In genomic region chr2:177821952-177822351, GRCm38 (mm10) we compare ENCODE assay signal across 7 mouse cellular contexts. TPM values are rescaled to one million over a fixed set of nuclear protein-coding genes. Genes with fewer than 3 reads are reported as not detected.
DNase-seq lines count a peak whose midpoint lies in the region; ATAC-seq and TF ChIP-seq lines count a peak whose summit lies in the region.
"Not testable (repeated sequence)": the region's sequence is repeated elsewhere in the genome, so short reads cannot be mapped to it uniquely, and the experiment has no call there.

No protein-coding gene starts in this region.

- H3K4me2 ChIP-seq in kidney, postnatal 0 days (ENCODE audit: low read length); lung, postnatal 0 days (replicated peaks; ENCODE audit: low read depth, low read length): not testable (repeated sequence)

- WGBS in kidney, postnatal 0 days = 70% methylated on average over 1 of the region's 5 CpGs
- WGBS in lung, postnatal 0 days = 60% methylated on average over 1 of the region's 5 CpGs

- not testable (repeated sequence) for TF ChIP-seq EP300 in lung, postnatal 0 days (IDR thresholded peaks at IDR 0.05)

- peak; percentile 57 for DNase-seq in adrenal gland, adult 2 months
- peak; percentile 28 to 42 for DNase-seq in cerebellum, postnatal 10 days
- peak; percentile 44 to 77 for DNase-seq in heart, adult 18-20 months
- not testable (repeated sequence) for DNase-seq in kidney, postnatal 0 days (ENCODE audit: low spot score); lung, postnatal 0 days (ENCODE audit: low spot score)
- peak in 1 of 2 experiments; percentile 44 for DNase-seq in layer of hippocampus, adult 2 months (ENCODE audit: low spot score in 2 of 2)
- DNase-seq in right cerebral cortex, adult 18-20 months = peak; percentile 45

- TF ChIP-seq CTCF in kidney, postnatal 0 days (IDR thresholded peaks at IDR 0.05; ENCODE audit: low read depth) = peak; percentile 11; the same call in 1 of the 2 replicates
- TF ChIP-seq CTCF in layer of hippocampus, adult 2 months (conservative IDR thresholded peaks at IDR 0.05) = peak; percentile 45
- TF ChIP-seq CTCF in lung, postnatal 0 days (IDR thresholded peaks at IDR 0.05) = peak; percentile 16; the same call in 1 of the 2 replicates

- not testable (repeated sequence) for H3K27ac ChIP-seq in kidney, postnatal 0 days; layer of hippocampus, adult 2 months; lung, postnatal 0 days (ENCODE audit: low read length)

- not testable (repeated sequence) for H3K27me3 ChIP-seq in kidney, postnatal 0 days (ENCODE audit: insufficient read depth, low read length); lung, postnatal 0 days (replicated peaks; ENCODE audit: insufficient read depth, low read length)

- ATAC-seq in kidney, postnatal 0 days (replicated peaks; ENCODE audit: low FRiP score, low read depth); lung, postnatal 0 days: not testable (repeated sequence)

- not testable (repeated sequence) for H3K9ac ChIP-seq in kidney, postnatal 0 days (ENCODE audit: low read depth, low read length); lung, postnatal 0 days (replicated peaks; ENCODE audit: low read depth)

- not testable (repeated sequence) for H3K4me1 ChIP-seq in kidney, postnatal 0 days (replicated peaks; ENCODE audit: insufficient read depth, low read length); lung, postnatal 0 days (ENCODE audit: insufficient read depth, low read depth, low read length)

- H3K4me3 ChIP-seq in kidney, postnatal 0 days (replicated peaks; ENCODE audit: low read depth, low read length); layer of hippocampus, adult 2 months; lung, postnatal 0 days (ENCODE audit: low read depth, low read length): not testable (repeated sequence)

- not testable (repeated sequence) for H3K36me3 ChIP-seq in kidney, postnatal 0 days (ENCODE audit: insufficient read depth, low read length); lung, postnatal 0 days (ENCODE audit: insufficient read depth, low read length)

- not testable (repeated sequence) for H3K9me3 ChIP-seq in kidney, postnatal 0 days (replicated peaks; ENCODE audit: low read length); lung, postnatal 0 days (ENCODE audit: low read length)

RNA-seq across cellular contexts. Expression of gene Gm14325, which starts 18.2 kb away (rescaled TPM):
- total RNA-seq in adrenal gland, adult 2 months (2021) = 100 to 1,000 TPM; 143 to 149 TPM
- polyA plus RNA-seq in adrenal gland, adult 2 months (2012; rRNA removed) = 0.54 and 1.5 TPM in 2 replicates
- total RNA-seq in heart, adult 18-20 months (2021) = 100 to 1,000 TPM in 1 of 2 experiments, 10 to 100 TPM in 1; 86.7 to 109 TPM
- polyA plus RNA-seq in kidney, postnatal 0 days (2015; fragmentation: Nextera tagmentation; extraction: Ambion mirVana) = 35.3 and 35.5 TPM in 2 replicates
- 100 to 1,000 TPM; 116 to 131 TPM for total RNA-seq in layer of hippocampus, adult 2 months (2021)
- polyA plus RNA-seq in lung, postnatal 0 days (2015; fragmentation: Nextera tagmentation; extraction: Ambion mirVana) = 26.7 and 28.0 TPM in 2 replicates
